Mouse (Mus musculus): ENCODE data around the gene Ksr2. TPM values are rescaled to one million over a fixed set of nuclear protein-coding genes. Genes with fewer than 3 reads are reported as not detected.

The Ksr2 gene
- 0.01 and 0.17 TPM in 2 replicates for polyA plus RNA-seq (2014; fragmentation: Nextera tagmentation; extraction: Ambion mirVana)

DNA sequence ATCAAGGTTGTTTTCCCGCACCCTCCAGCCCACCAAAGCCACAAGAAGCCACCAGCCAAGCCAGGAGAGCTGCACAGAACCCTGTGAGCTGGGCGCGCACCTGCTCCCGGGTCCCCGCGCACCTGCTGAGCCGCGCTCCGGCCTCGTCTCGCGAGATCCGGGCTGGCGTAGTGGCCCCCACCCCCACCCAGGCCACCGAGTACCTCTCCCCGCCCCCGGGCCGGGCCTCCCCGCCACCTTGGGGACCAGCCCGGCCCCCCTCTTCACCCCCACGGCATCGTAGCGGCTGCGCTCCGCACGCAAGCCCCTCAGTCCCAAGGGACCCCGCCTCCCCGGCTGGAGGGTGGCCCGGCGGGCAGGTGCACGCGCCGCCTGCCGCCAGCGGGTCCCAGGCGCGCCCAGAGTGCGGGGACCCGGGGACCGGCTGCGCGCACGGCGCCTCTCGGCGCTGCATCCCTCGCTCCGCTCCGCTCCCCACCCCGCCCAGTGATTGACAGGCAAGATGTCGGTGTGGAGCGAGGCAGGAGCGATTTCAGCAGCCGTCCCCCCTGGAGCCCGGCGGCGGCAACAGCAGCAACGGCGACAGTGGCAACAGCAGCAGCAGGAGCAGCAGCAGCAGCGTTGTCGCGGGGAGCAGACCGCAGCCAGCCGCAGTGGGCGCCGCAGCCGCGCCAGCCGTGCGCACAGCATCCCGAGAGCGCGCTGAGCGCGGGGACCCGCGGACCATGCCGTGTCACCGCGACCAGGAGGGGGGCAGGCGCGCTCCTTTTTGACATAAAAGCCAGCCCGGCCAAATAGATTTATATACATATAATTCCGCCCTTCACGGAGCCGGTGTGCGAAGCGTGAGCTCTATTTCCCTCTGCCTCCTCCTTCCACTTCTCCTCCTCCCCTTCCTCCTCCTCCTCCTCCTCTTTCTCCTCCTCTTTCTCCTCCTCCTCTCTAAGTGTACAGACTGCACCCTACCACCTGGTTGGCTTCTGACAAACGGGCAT lies at the start of gene Ksr2:
Gene Ksr2, plus strand, starts transcription at position 494 of the 995 bp plus-strand sequence.
- H3K9ac ChIP-seq (ENCODE audit: low read depth, low read length): no peak within 1 kb of the TSS
- no peaks in the 10 kb centered on the region for H3K9me3 ChIP-seq (ENCODE audit: control insufficient read depth, low read length)
- 2% methylated on average over 74 of the region's 89 CpGs for WGBS
- H3K4me3 ChIP-seq (ENCODE audit: low read depth, low read length): peak within 1 kb of the TSS; percentile 54
- peak within 1 kb of the TSS; percentile 84 for H3K4me2 ChIP-seq
- H3K36me3 ChIP-seq (ENCODE audit: control insufficient read depth, insufficient read depth, low read length): no peaks in the 10 kb centered on the region
- H3K27me3 ChIP-seq (replicated peaks; ENCODE audit: control insufficient read depth, insufficient read depth, low read length): peaks cover 64% of the 10 kb centered on the region
- H3K4me1 ChIP-seq (replicated peaks; ENCODE audit: control insufficient read depth, insufficient read depth, low read length): peaks cover 4% of the 10 kb centered on the region; the same call in 1 of the 2 replicates
- DNase-seq (ENCODE audit: low spot score) (peak; percentile 43), ATAC-seq (replicated peaks; ENCODE audit: low FRiP score) (peak; percentile 51)
- H3K27ac ChIP-seq (ENCODE audit: low read depth, low read length): no peak within 1 kb of the TSS

DNA sequence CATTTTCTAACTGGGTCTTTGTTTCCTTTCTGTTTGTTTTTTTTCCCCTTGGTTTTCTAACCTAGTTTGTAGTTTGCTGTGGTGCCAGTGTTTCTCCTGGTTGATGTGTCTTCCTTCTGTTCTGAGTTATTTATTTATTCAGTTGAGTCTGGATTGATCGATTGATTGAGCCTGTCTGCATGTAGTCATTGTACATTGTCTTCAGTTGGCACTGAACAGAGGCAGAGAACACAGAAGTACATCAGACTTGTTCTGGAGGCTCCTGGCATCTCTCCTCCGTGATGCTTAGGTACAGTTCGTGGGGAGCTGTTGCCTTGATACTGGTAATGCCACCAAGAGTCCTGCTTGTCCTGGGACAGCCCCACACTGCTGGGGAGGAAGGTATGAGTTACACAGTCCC lies 49.0 kb upstream of the Ksr2 start:
- Histone ChIP-seq H3K4me1 (replicated peaks; ENCODE audit: control insufficient read depth, insufficient read depth, low read length) (peaks cover 19% of the 10 kb centered on the region), H3K27me3 (replicated peaks; ENCODE audit: control insufficient read depth, insufficient read depth, low read length) (no peaks in the 10 kb centered on the region), H3K4me3 (ENCODE audit: low read depth, low read length) (no peak overlapping the region), H3K27ac (ENCODE audit: low read depth, low read length) (no peak overlapping the region; the same call in 1 of the 2 replicates), H3K36me3 (ENCODE audit: control insufficient read depth, insufficient read depth, low read length) (peaks cover 5% of the 10 kb centered on the region), H3K4me2 (no peak overlapping the region), H3K9me3 (ENCODE audit: control insufficient read depth, low read length) (no peaks in the 10 kb centered on the region), H3K9ac (ENCODE audit: low read depth, low read length) (no peak overlapping the region)
- 84% methylated on average over 3 of the region's 3 CpGs for WGBS
- ATAC-seq (replicated peaks; ENCODE audit: low FRiP score): no peak
- no peak for DNase-seq (ENCODE audit: low spot score)

DNA sequence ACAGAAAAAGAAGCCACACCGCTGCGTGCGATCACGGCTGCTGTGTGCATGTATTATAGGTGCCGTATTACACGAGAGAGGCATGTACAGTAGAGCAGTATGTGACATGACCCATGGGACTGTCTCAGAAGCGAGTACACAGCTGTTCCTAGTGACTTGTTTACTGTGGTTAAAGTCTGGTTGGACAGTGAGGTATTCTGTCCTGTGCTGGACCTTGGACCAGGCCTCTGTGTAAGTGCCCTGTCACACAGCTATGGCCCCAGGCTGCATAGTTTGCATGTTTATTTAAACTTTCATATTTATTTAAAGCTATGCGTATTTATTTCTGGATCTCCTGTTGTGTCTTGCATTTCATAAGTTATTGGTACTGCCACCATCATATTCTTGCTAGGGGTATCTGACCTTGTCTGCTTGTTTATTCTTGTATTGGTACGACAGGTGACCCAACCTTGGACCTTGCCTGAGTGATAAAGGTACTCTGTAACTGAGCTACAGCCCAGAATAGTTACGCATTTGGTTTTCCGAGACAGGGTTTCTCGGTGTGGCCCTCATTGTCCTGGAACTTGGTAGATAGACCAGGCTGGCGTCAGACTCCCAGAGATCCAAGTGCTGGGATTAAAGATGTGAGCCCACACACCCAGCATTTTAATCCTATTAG lies 47.8 kb upstream of the Ksr2 start:
- Histone ChIP-seq H3K27ac (ENCODE audit: low read depth, low read length) (peak overlapping the region; percentile 70), H3K9ac (ENCODE audit: low read depth, low read length) (no peak overlapping the region), H3K9me3 (ENCODE audit: control insufficient read depth, low read length) (no peaks in the 10 kb centered on the region), H3K4me1 (replicated peaks; ENCODE audit: control insufficient read depth, insufficient read depth, low read length) (peaks cover 7% of the 10 kb centered on the region), H3K4me2 (peak overlapping the region; percentile 7; the same call in 1 of the 2 replicates), H3K27me3 (replicated peaks; ENCODE audit: control insufficient read depth, insufficient read depth, low read length) (no peaks in the 10 kb centered on the region), H3K4me3 (ENCODE audit: low read depth, low read length) (no peak overlapping the region), H3K36me3 (ENCODE audit: control insufficient read depth, insufficient read depth, low read length) (peaks cover 11% of the 10 kb centered on the region)
- ATAC-seq (replicated peaks; ENCODE audit: low FRiP score) (peak; percentile 53), DNase-seq (ENCODE audit: low spot score) (no peak)
- WGBS: 83% methylated on average over 13 of the region's 13 CpGs

DNA sequence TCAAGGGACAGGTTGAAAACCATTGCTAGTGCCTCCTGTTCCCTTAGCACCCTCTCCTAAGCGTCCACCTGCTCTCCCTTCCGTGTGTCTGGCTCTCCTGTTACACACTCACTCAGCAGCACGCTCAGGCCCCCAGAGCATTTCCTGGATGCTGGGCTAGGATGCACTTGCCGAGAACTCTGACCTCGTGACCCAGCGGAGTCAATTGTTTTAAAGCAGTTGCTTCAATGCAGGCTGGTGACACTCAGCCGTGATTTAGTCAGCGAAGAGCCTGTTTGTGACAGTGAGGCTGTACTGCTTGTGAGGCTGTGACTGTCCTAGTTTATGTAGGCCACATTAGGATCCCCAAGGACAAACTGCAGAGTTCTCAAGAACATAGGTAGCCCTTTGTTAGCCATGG lies 46.6 kb upstream of the Ksr2 start:
- Histone ChIP-seq H3K9ac (ENCODE audit: low read depth, low read length) (no peak overlapping the region), H3K4me2 (no peak overlapping the region), H3K4me1 (replicated peaks; ENCODE audit: control insufficient read depth, insufficient read depth, low read length) (no peaks in the 10 kb centered on the region; the same call in 1 of the 2 replicates), H3K4me3 (ENCODE audit: low read depth, low read length) (no peak overlapping the region), H3K27me3 (replicated peaks; ENCODE audit: control insufficient read depth, insufficient read depth, low read length) (no peaks in the 10 kb centered on the region), H3K27ac (ENCODE audit: low read depth, low read length) (no peak overlapping the region), H3K9me3 (ENCODE audit: control insufficient read depth, low read length) (no peaks in the 10 kb centered on the region), H3K36me3 (ENCODE audit: control insufficient read depth, insufficient read depth, low read length) (peaks cover 17% of the 10 kb centered on the region)
- WGBS: 60% methylated on average over 8 of the region's 8 CpGs
- DNase-seq (ENCODE audit: low spot score) (no peak), ATAC-seq (replicated peaks; ENCODE audit: low FRiP score) (no peak)

DNA sequence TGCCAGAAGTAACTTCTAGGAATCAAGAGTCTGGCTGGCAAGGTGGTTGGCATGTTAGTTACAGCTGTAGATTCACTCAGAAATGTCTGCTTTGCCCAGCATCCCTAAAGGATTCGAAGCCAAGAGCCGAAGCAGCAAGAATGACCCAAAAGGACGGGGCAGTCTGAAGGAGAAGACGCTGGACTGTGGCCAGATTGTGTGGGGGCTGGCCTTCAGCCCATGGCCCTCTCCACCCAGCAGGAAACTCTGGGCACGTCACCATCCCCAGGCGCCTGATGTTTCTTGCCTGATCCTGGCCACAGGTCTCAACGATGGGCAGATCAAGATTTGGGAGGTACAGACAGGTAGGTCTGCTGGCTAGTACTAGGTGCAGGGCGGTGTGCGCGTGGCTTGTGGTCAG lies 43.2 kb upstream of the Ksr2 start:
- Histone ChIP-seq H3K27ac (ENCODE audit: low read depth, low read length) (no peak overlapping the region), H3K4me2 (no peak overlapping the region), H3K9ac (ENCODE audit: low read depth, low read length) (no peak overlapping the region), H3K4me3 (ENCODE audit: low read depth, low read length) (no peak overlapping the region), H3K27me3 (replicated peaks; ENCODE audit: control insufficient read depth, insufficient read depth, low read length) (no peaks in the 10 kb centered on the region), H3K36me3 (ENCODE audit: control insufficient read depth, insufficient read depth, low read length) (peaks cover 15% of the 10 kb centered on the region), H3K9me3 (ENCODE audit: control insufficient read depth, low read length) (no peaks in the 10 kb centered on the region), H3K4me1 (replicated peaks; ENCODE audit: control insufficient read depth, insufficient read depth, low read length) (no peaks in the 10 kb centered on the region; the same call in 1 of the 2 replicates)
- 85% methylated on average over 10 of the region's 10 CpGs for whole genome bisulfite sequencing
- DNase-seq (ENCODE audit: low spot score) (no peak), ATAC-seq (replicated peaks; ENCODE audit: low FRiP score) (no peak)

GRCm38 (mm10) chr5:117373418-117373817 lies 40.4 kb upstream of the Ksr2 start:
- H3K4me1 ChIP-seq (replicated peaks; ENCODE audit: control insufficient read depth, insufficient read depth, low read length): no peaks in the 10 kb centered on the region
- no peak overlapping the region for H3K9ac ChIP-seq (ENCODE audit: low read depth, low read length)
- H3K36me3 ChIP-seq (ENCODE audit: control insufficient read depth, insufficient read depth, low read length): peaks cover 22% of the 10 kb centered on the region
- H3K27ac ChIP-seq (ENCODE audit: low read depth, low read length): no peak overlapping the region
- H3K9me3 ChIP-seq (ENCODE audit: control insufficient read depth, low read length): no peaks in the 10 kb centered on the region
- DNase-seq (ENCODE audit: low spot score) (no peak), ATAC-seq (replicated peaks; ENCODE audit: low FRiP score) (no peak)
- no peak overlapping the region for H3K4me3 ChIP-seq (ENCODE audit: low read depth, low read length)
- H3K27me3 ChIP-seq (replicated peaks; ENCODE audit: control insufficient read depth, insufficient read depth, low read length): no peaks in the 10 kb centered on the region
- H3K4me2 ChIP-seq: no peak overlapping the region
- 87% methylated on average over 9 of the region's 9 CpGs for WGBS

DNA sequence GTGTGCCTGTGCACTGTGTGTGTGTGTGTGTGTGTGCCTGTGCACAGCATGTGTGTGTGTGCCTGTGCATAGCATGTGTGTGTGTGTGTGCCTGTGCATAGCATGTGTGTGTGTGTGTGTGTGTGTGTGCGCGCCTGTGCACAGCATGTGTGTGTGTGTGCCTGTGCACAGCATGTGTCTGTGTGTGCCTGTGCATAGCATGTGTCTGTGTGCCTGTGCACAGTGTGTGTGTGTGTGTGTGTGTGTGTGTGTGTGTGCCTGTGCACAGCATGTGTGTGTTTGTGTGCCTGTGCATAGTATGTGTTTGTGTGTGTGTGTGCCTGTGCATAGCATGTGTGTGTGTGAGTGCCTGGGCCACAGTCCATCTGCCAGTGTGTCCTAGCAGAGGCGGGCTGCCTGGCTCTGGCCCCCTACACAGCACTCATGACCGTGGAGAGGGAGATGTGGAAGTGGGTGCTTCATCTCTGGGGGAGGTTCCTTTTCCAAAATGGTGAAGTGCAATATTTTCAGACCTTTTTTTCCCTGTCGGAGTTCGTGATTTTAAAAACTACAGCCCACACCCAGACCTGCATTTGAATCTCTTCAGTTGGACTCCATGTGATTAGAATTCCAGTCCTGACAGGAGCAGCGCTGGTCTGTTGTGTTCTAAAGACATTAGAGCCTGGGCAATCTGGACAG lies 39.3 kb upstream of the Ksr2 start:
- no peaks in the 10 kb centered on the region for H3K9me3 ChIP-seq (ENCODE audit: control insufficient read depth, low read length)
- ATAC-seq (replicated peaks; ENCODE audit: low FRiP score) (no peak), DNase-seq (ENCODE audit: low spot score) (no peak)
- H3K4me1 ChIP-seq (replicated peaks; ENCODE audit: control insufficient read depth, insufficient read depth, low read length): no peaks in the 10 kb centered on the region
- no peak overlapping the region for H3K4me2 ChIP-seq
- 84% methylated on average over 7 of the region's 7 CpGs for WGBS
- no peak overlapping the region for H3K9ac ChIP-seq (ENCODE audit: low read depth, low read length)
- no peaks in the 10 kb centered on the region for H3K27me3 ChIP-seq (replicated peaks; ENCODE audit: control insufficient read depth, insufficient read depth, low read length)
- peaks cover 28% of the 10 kb centered on the region for H3K36me3 ChIP-seq (ENCODE audit: control insufficient read depth, insufficient read depth, low read length)
- no peak overlapping the region for H3K4me3 ChIP-seq (ENCODE audit: low read depth, low read length)
- no peak overlapping the region for H3K27ac ChIP-seq (ENCODE audit: low read depth, low read length)

DNA sequence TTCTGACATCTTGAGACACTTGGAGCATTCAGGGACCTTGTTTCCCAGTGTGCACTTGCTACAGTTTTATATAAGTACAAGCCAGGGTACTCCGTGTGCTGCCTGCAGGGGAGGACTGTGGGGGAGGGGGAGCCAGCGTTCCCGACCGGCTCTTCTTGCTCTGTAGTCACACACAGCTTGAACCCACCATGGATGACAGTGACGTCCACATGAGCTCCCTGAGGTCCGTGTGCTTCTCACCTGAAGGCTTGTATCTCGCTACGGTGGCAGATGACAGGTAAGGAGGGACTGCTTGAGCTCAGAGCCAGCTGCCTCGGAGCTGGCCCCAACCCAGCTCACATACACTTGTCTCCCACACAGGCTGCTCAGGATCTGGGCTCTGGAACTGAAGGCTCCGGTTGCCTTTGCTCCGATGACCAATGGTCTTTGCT lies 37.5 kb upstream of the Ksr2 start:
- Histone ChIP-seq H3K9me3 (ENCODE audit: control insufficient read depth, low read length) (no peaks in the 10 kb centered on the region), H3K36me3 (ENCODE audit: control insufficient read depth, insufficient read depth, low read length) (peaks cover 20% of the 10 kb centered on the region), H3K4me2 (no peak overlapping the region), H3K27ac (ENCODE audit: low read depth, low read length) (no peak overlapping the region), H3K27me3 (replicated peaks; ENCODE audit: control insufficient read depth, insufficient read depth, low read length) (no peaks in the 10 kb centered on the region), H3K4me3 (ENCODE audit: low read depth, low read length) (no peak overlapping the region), H3K4me1 (replicated peaks; ENCODE audit: control insufficient read depth, insufficient read depth, low read length) (no peaks in the 10 kb centered on the region), H3K9ac (ENCODE audit: low read depth, low read length) (no peak overlapping the region)
- ATAC-seq (replicated peaks; ENCODE audit: low FRiP score): no peak
- 85% methylated on average over 11 of the region's 11 CpGs for WGBS
- no peak for DNase-seq (ENCODE audit: low spot score)
